Mouse (Mus musculus) spleen, adult 12 weeks (tissue): ENCODE data around the gene Rab11fip5.
A peak's percentile ranks its signal among the peaks of the same experiment; 100 is the strongest.

ENCODE experiments used
- DNase-seq: peaks from one replicate; pipeline ENCODE4 v3.0.0; 2022; ENCODE audit warnings: low spot score

Rab11fip5 gene

GRCm38 (mm10) chr6:85373951-85374733 lies at the start of gene Rab11fip5:
Gene Rab11fip5 (minus strand): TSS chr6:85374634.
- DNase-seq = no peak

- no peak for DNase-seq
Observed at GRCm38 (mm10) chr6:85423836-85424379, 49.5 kb upstream of the Rab11fip5 start, which contains the start of gene Noto. Gene Noto (plus strand): TSS chr6:85423886.

GRCm38 (mm10) chr6:85419150-85419549 lies 44.7 kb upstream of the Rab11fip5 start:
- no peak for DNase-seq

- no peak for DNase-seq
Observed at GRCm38 (mm10) chr6:85415829-85416228, 41.4 kb upstream of the Rab11fip5 start.

GRCm38 (mm10) chr6:85410771-85411273 lies 36.4 kb upstream of the Rab11fip5 start:
- no peak for DNase-seq

GRCm38 (mm10) chr6:85409003-85409402 lies 34.6 kb upstream of the Rab11fip5 start:
- DNase-seq = no peak

- no peak for DNase-seq
Observed at GRCm38 (mm10) chr6:85403039-85403438, 28.6 kb upstream of the Rab11fip5 start.

- DNase-seq = no peak
Observed at GRCm38 (mm10) chr6:85402613-85403012, 28.2 kb upstream of the Rab11fip5 start.

GRCm38 (mm10) chr6:85399715-85400114 lies 25.3 kb upstream of the Rab11fip5 start:
- DNase-seq = no peak

GRCm38 (mm10) chr6:85397165-85397564 lies 22.7 kb upstream of the Rab11fip5 start:
- DNase-seq = no peak

GRCm38 (mm10) chr6:85395360-85395759 lies 20.9 kb upstream of the Rab11fip5 start:
- DNase-seq = no peak

- peak; percentile 31 for DNase-seq
Observed at GRCm38 (mm10) chr6:85391803-85392202, 17.4 kb upstream of the Rab11fip5 start.

GRCm38 (mm10) chr6:85388608-85389007 lies 14.2 kb upstream of the Rab11fip5 start:
- no peak for DNase-seq

- no peak for DNase-seq
Observed at GRCm38 (mm10) chr6:85382791-85383190, 8.4 kb upstream of the Rab11fip5 start.

GRCm38 (mm10) chr6:85381648-85382020 lies 7.2 kb upstream of the Rab11fip5 start:
- DNase-seq = no peak

- no peak for DNase-seq
Observed at GRCm38 (mm10) chr6:85380901-85381647, 6.6 kb upstream of the Rab11fip5 start.

- peak; percentile 40 for DNase-seq
Observed at GRCm38 (mm10) chr6:85380201-85380900, 5.9 kb upstream of the Rab11fip5 start.

- no peak for DNase-seq
Observed at GRCm38 (mm10) chr6:85378629-85379028, 4.2 kb upstream of the Rab11fip5 start.

- no peak for DNase-seq
Observed at GRCm38 (mm10) chr6:85377876-85378275, 3.4 kb upstream of the Rab11fip5 start.

- no peak for DNase-seq
Observed at GRCm38 (mm10) chr6:85377066-85377734, 2.8 kb upstream of the Rab11fip5 start.

- DNase-seq = peak; percentile 93
Observed at GRCm38 (mm10) chr6:85374734-85375114, 290 bp upstream of the Rab11fip5 start.
